Mouse (Mus musculus): ENCODE data around the gene Phf24. TPM values are rescaled to one million over a fixed set of nuclear protein-coding genes. Genes with fewer than 3 reads are reported as not detected.

Gene Phf24
- polyA plus RNA-seq, 1 experiment from 2014 or later, result 0.18 TPM

DNA sequence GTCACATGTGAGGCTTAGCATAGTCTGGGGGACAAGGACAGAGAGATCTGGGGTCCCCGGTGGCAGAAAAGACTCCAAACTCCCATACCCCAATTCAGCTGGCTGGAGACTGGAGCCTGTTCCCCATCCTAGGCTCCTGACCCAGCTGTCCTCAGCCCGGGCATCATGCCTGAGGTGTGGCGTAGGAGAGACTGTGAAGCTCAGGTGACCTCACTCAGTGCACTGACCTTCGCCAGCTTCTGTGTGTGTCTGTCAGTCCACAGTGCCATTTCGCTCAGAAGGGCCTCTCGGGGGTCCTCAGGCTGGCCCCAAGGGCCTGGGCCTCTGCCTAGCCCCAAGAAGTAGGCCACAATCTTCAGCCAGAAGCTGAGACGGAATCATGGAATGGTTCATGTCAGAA is 36.1 kb downstream of the Phf24 start:
- no peak overlapping the region for H3K27ac ChIP-seq
- no peak overlapping the region for H3K9ac ChIP-seq
- no peak overlapping the region for H3K4me3 ChIP-seq
- no peaks in the 10 kb centered on the region for H3K36me3 ChIP-seq
- H3K27me3 ChIP-seq (replicated peaks), result peaks cover 56% of the 10 kb centered on the region
- ATAC-seq, result no peak
- H3K4me1 ChIP-seq, result peaks cover 15% of the 10 kb centered on the region
- H3K4me2 ChIP-seq, result no peak overlapping the region
- 70% methylated on average over 7 of the region's 7 CpGs for WGBS (ENCODE audit: insufficient replicate concordance)
- no peaks in the 10 kb centered on the region for H3K9me3 ChIP-seq (replicated peaks)

GRCm38 (mm10) chr4:42953435-42954094 is 37.1 kb downstream of the Phf24 start:
- Histone ChIP-seq H3K4me1 (peaks cover 15% of the 10 kb centered on the region), H3K27ac (no peak overlapping the region), H3K4me2 (no peak overlapping the region), H3K27me3 (replicated peaks) (peaks cover 51% of the 10 kb centered on the region), H3K9ac (no peak overlapping the region), H3K4me3 (no peak overlapping the region), H3K9me3 (replicated peaks) (no peaks in the 10 kb centered on the region), H3K36me3 (no peaks in the 10 kb centered on the region)
- 49% methylated on average over 10 of the region's 10 CpGs for WGBS (ENCODE audit: insufficient replicate concordance)
- ATAC-seq, result no peak

- no peak overlapping the region for H3K27ac ChIP-seq
- H3K36me3 ChIP-seq, result no peaks in the 10 kb centered on the region
- no peak overlapping the region for H3K4me2 ChIP-seq
- no peaks in the 10 kb centered on the region for H3K9me3 ChIP-seq (replicated peaks)
- H3K4me1 ChIP-seq, result peaks cover 15% of the 10 kb centered on the region
- peaks cover 44% of the 10 kb centered on the region for H3K27me3 ChIP-seq (replicated peaks)
- ATAC-seq, result no peak
- H3K9ac ChIP-seq, result no peak overlapping the region
- H3K4me3 ChIP-seq, result no peak overlapping the region
- WGBS (ENCODE audit: insufficient replicate concordance), result 13% methylated on average over 10 of the region's 10 CpGs
These were observed 37.8 kb downstream of the Phf24 start for GRCm38 (mm10) chr4:42954297-42954696.

DNA sequence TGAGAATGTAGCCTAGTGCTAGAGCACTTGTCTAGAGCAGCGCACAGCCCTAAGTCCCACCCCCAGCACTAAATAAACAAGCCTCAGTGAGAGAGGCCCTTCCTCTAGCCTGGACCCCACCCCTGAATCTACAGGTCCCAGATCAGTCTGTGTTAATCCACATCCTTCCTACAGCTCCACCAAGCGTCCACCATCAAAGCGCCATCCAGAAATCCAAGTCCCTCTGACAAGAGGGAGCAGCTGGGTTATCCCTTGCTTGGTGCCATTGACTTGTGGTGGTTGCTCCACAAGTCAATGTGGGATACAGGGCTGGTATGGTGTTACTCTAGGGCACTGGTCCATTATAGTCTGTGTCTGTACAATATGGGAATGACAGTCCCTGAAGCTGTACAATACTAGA is 38.7 kb downstream of the Phf24 start:
- Histone ChIP-seq H3K9ac (no peak overlapping the region), H3K9me3 (replicated peaks) (no peaks in the 10 kb centered on the region), H3K36me3 (no peaks in the 10 kb centered on the region), H3K27ac (no peak overlapping the region), H3K4me1 (peaks cover 8% of the 10 kb centered on the region), H3K4me2 (no peak overlapping the region), H3K27me3 (replicated peaks) (peaks cover 35% of the 10 kb centered on the region), H3K4me3 (no peak overlapping the region)
- 77% methylated on average over 3 of the region's 3 CpGs for WGBS (ENCODE audit: insufficient replicate concordance)
- ATAC-seq, result no peak

DNA sequence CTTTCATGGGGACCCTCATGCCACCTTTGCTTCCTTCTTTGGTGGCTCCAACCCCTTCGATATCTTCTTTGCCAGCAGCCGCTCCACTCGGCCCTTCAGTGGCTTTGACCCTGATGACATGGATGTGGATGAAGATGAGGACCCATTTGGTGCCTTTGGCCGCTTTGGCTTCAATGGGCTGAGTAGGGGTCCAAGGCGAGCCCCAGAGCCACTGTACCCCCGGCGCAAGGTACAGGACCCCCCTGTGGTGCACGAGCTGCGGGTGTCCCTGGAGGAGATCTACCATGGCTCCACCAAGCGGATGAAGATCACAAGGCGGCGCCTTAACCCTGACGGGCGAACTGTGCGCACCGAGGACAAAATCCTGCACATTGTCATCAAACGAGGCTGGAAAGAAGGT is 40.1 kb downstream of the Phf24 start:
- no peak overlapping the region for H3K4me3 ChIP-seq
- no peak for ATAC-seq
- no peak overlapping the region for H3K27ac ChIP-seq
- peaks cover 21% of the 10 kb centered on the region for H3K27me3 ChIP-seq (replicated peaks)
- H3K9ac ChIP-seq, result no peak overlapping the region
- no peak overlapping the region for H3K4me2 ChIP-seq
- no peaks in the 10 kb centered on the region for H3K9me3 ChIP-seq (replicated peaks)
- H3K4me1 ChIP-seq, result no peaks in the 10 kb centered on the region
- H3K36me3 ChIP-seq, result no peaks in the 10 kb centered on the region
- WGBS (ENCODE audit: insufficient replicate concordance), result 77% methylated on average over 17 of the region's 17 CpGs

DNA sequence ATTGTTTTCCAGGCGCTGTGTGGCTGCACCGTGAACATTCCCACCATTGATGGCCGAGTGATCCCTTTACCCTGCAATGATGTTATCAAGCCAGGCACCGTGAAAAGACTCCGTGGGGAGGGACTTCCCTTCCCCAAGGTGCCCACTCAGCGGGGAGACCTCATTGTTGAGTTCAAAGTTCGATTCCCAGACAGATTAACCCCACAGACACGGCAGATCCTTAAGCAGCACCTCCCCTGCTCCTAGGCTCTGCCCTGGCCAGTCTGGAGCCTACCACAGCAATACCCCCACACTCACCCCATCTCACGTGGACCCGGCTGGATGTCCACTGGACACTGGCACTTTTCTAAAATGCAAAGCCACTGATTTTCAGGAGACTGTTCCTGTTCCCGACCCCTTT is 40.8 kb downstream of the Phf24 start:
- H3K4me2 ChIP-seq, result no peak overlapping the region
- WGBS (ENCODE audit: insufficient replicate concordance), result 66% methylated on average over 11 of the region's 11 CpGs
- H3K36me3 ChIP-seq, result no peaks in the 10 kb centered on the region
- no peaks in the 10 kb centered on the region for H3K4me1 ChIP-seq
- peaks cover 14% of the 10 kb centered on the region for H3K27me3 ChIP-seq (replicated peaks)
- H3K4me3 ChIP-seq, result no peak overlapping the region
- ATAC-seq, result no peak
- H3K27ac ChIP-seq, result no peak overlapping the region
- H3K9ac ChIP-seq, result no peak overlapping the region
- H3K9me3 ChIP-seq (replicated peaks), result no peaks in the 10 kb centered on the region

DNA sequence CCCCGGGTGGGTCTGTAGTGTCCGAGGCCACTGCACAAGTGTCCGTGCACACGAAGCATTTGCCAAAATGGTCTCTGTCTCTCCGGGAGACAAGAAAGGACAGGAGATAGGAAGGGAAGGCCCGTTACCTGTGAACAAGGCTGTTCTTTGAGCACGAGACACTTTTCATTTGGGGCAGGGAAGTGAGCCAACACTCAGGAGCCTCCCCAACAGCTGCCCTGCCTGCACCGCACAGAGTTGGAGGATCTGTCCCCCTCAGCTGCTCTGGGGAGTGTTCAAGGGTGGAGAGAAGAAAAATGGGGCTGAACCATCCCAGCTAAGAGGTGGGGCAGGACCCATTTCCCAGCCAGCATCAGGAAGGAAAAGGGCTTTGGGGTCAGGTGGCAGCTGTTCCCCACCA is 41.5 kb downstream of the Phf24 start:
- H3K9ac ChIP-seq, result no peak overlapping the region
- H3K4me1 ChIP-seq, result no peaks in the 10 kb centered on the region
- no peaks in the 10 kb centered on the region for H3K36me3 ChIP-seq
- no peak overlapping the region for H3K27ac ChIP-seq
- 77% methylated on average over 8 of the region's 8 CpGs for WGBS (ENCODE audit: insufficient replicate concordance)
- H3K4me2 ChIP-seq, result no peak overlapping the region
- H3K9me3 ChIP-seq (replicated peaks), result no peaks in the 10 kb centered on the region
- H3K27me3 ChIP-seq (replicated peaks), result peaks cover 9% of the 10 kb centered on the region; the same call in 1 of the 2 replicates
- no peak for ATAC-seq
- no peak overlapping the region for H3K4me3 ChIP-seq

- H3K36me3 ChIP-seq, result no peaks in the 10 kb centered on the region
These were observed 42.5 kb downstream of the Phf24 start for GRCm38 (mm10) chr4:42958942-42959341.

DNA sequence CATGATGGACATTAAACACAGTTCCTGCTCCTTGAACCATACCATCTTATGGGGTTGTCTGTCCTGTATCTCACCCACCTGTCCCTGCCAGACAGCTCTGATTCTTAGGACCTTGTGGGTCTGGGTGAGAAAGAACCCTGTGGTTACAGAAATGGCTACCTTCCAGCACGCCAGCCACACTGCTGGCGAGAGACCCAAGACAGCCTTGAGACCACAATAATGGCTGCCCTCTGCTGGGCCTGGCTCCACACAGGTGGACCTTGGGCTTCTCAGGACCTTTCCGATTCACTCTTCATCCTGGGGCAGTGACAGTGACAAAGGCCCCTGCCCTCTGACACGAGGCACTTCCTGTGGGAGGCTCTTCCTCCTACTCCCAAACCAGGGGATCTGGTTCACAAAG is 42.9 kb downstream of the Phf24 start:
- no peaks in the 10 kb centered on the region for H3K9me3 ChIP-seq (replicated peaks)
- no peak overlapping the region for H3K27ac ChIP-seq
- no peaks in the 10 kb centered on the region for H3K4me1 ChIP-seq
- no peak overlapping the region for H3K9ac ChIP-seq
- H3K4me2 ChIP-seq, result no peak overlapping the region
- no peaks in the 10 kb centered on the region for H3K36me3 ChIP-seq
- H3K27me3 ChIP-seq (replicated peaks), result peaks cover 18% of the 10 kb centered on the region
- H3K4me3 ChIP-seq, result no peak overlapping the region
- WGBS (ENCODE audit: insufficient replicate concordance), result 37% methylated on average over 4 of the region's 4 CpGs
- ATAC-seq, result no peak

More at GRCm38 (mm10) chr4:42958942-42959341, 42.5 kb downstream of the Phf24 start:
- no peak for ATAC-seq
- 66% methylated on average over 8 of the region's 8 CpGs for WGBS (ENCODE audit: insufficient replicate concordance)
- H3K27ac ChIP-seq, result no peak overlapping the region
- peaks cover 14% of the 10 kb centered on the region; the same call in 1 of the 2 replicates for H3K27me3 ChIP-seq (replicated peaks)
- H3K4me1 ChIP-seq, result no peaks in the 10 kb centered on the region
- no peak overlapping the region for H3K9ac ChIP-seq
- H3K9me3 ChIP-seq (replicated peaks), result no peaks in the 10 kb centered on the region
- no peak overlapping the region for H3K4me2 ChIP-seq
- H3K4me3 ChIP-seq, result no peak overlapping the region

- H3K4me1 ChIP-seq, result peaks cover 4% of the 10 kb centered on the region; the same call in 1 of the 2 replicates
- 22% methylated on average over 4 of the region's 4 CpGs for WGBS (ENCODE audit: insufficient replicate concordance)
- H3K9ac ChIP-seq, result no peak overlapping the region
- ATAC-seq, result no peak
- H3K27ac ChIP-seq, result no peak overlapping the region
- peaks cover 25% of the 10 kb centered on the region for H3K27me3 ChIP-seq (replicated peaks)
- H3K4me3 ChIP-seq, result no peak overlapping the region
- H3K36me3 ChIP-seq, result no peaks in the 10 kb centered on the region
- no peak overlapping the region for H3K4me2 ChIP-seq
- no peaks in the 10 kb centered on the region for H3K9me3 ChIP-seq (replicated peaks)
These were observed 45.1 kb downstream of the Phf24 start for GRCm38 (mm10) chr4:42961592-42961991.

- peaks cover 15% of the 10 kb centered on the region for H3K27me3 ChIP-seq (replicated peaks)
- WGBS (ENCODE audit: insufficient replicate concordance), result 83% methylated on average over 2 of the region's 2 CpGs
- peaks cover 4% of the 10 kb centered on the region; the same call in 1 of the 2 replicates for H3K4me1 ChIP-seq
- ATAC-seq, result no peak
- H3K27ac ChIP-seq, result no peak overlapping the region
- no peak overlapping the region for H3K9ac ChIP-seq
- H3K4me3 ChIP-seq, result no peak overlapping the region
- no peaks in the 10 kb centered on the region for H3K9me3 ChIP-seq (replicated peaks)
- H3K4me2 ChIP-seq, result no peak overlapping the region
- no peaks in the 10 kb centered on the region for H3K36me3 ChIP-seq
These were observed 47.0 kb downstream of the Phf24 start for GRCm38 (mm10) chr4:42963480-42963879.

- WGBS (ENCODE audit: insufficient replicate concordance), result 15% methylated on average over 12 of the region's 12 CpGs
- Histone ChIP-seq H3K4me2 (peak overlapping the region; percentile 36), H3K4me1 (peaks cover 4% of the 10 kb centered on the region; the same call in 1 of the 2 replicates), H3K9me3 (replicated peaks) (no peaks in the 10 kb centered on the region), H3K36me3 (no peaks in the 10 kb centered on the region), H3K9ac (no peak overlapping the region), H3K27me3 (replicated peaks) (peaks cover 15% of the 10 kb centered on the region), H3K27ac (no peak overlapping the region), H3K4me3 (no peak overlapping the region)
- peak; percentile 46; the same call in 1 of the 2 replicates for ATAC-seq
These were observed 48.7 kb downstream of the Phf24 start for GRCm38 (mm10) chr4:42965039-42965719.
